Mouse (Mus musculus) R1 (cell line): ENCODE measurements around the gene Smndc1.
"Not testable (repeated sequence)": the region's sequence is repeated elsewhere in the genome, so short reads cannot be mapped to it uniquely, and the experiment has no call there.

Experiments used
- DNase-seq: peaks from one replicate; pipeline ENCODE4 v3.0.0-alpha.2; 2018; ENCODE audit warnings: low read depth, low spot score

Gene Smndc1

GRCm38 (mm10) chr19:53412149-53412848 lies 21.9 kb upstream of the Smndc1 start:
- peak; percentile 92 for DNase-seq

GRCm38 (mm10) chr19:53409663-53410307 lies 19.4 kb upstream of the Smndc1 start:
- no peak for DNase-seq

GRCm38 (mm10) chr19:53408398-53408797 lies 18.0 kb upstream of the Smndc1 start:
- no peak for DNase-seq

- DNase-seq = no peak
These were observed 17.0 kb upstream of the Smndc1 start for GRCm38 (mm10) chr19:53407350-53407749.

- DNase-seq = no peak
These were observed 15.4 kb upstream of the Smndc1 start for GRCm38 (mm10) chr19:53405810-53406209.

GRCm38 (mm10) chr19:53404837-53405356 lies 14.5 kb upstream of the Smndc1 start:
- peak; percentile 84 for DNase-seq

GRCm38 (mm10) chr19:53404219-53404836 lies 13.9 kb upstream of the Smndc1 start:
- no peak for DNase-seq

GRCm38 (mm10) chr19:53402741-53403432 lies 12.5 kb upstream of the Smndc1 start:
- peak; percentile 76 for DNase-seq

- DNase-seq = no peak
These were observed 10.1 kb upstream of the Smndc1 start for GRCm38 (mm10) chr19:53400332-53401110.

GRCm38 (mm10) chr19:53399213-53399612 lies 8.8 kb upstream of the Smndc1 start:
- no peak for DNase-seq

GRCm38 (mm10) chr19:53397451-53398233 lies 7.3 kb upstream of the Smndc1 start:
- no peak for DNase-seq

GRCm38 (mm10) chr19:53395805-53396204 lies 5.4 kb upstream of the Smndc1 start:
- not testable (repeated sequence) for DNase-seq

GRCm38 (mm10) chr19:53394956-53395355 lies 4.6 kb upstream of the Smndc1 start:
- DNase-seq = not testable (repeated sequence)

GRCm38 (mm10) chr19:53394552-53394951 lies 4.2 kb upstream of the Smndc1 start:
- DNase-seq = peak; percentile 67

GRCm38 (mm10) chr19:53393646-53394045 lies 3.3 kb upstream of the Smndc1 start:
- no peak for DNase-seq

GRCm38 (mm10) chr19:53392781-53393343 lies 2.5 kb upstream of the Smndc1 start:
- peak; percentile 93 for DNase-seq

- peak; percentile 69 for DNase-seq
These were observed 1.4 kb upstream of the Smndc1 start for GRCm38 (mm10) chr19:53391787-53392186.

GRCm38 (mm10) chr19:53391386-53391785 lies 1.0 kb upstream of the Smndc1 start:
- no peak for DNase-seq

- DNase-seq = no peak
These were observed 437 bp downstream of the Smndc1 start for GRCm38 (mm10) chr19:53389851-53390431.

GRCm38 (mm10) chr19:53389417-53389816 lies 961 bp downstream of the Smndc1 start:
- no peak for DNase-seq
